Mouse (Mus musculus) spleen, postnatal 14 days (tissue): ENCODE measurements around the gene Nova1.

Experiments
- DNase-seq, 2 experiments: peaks; one replicate each; pipeline ENCODE4 v3.0.0; 2021 to 2022; ENCODE audit warnings: low spot score in 2 of 2

Gene Nova1

GRCm38 (mm10) chr12:46676341-46676740 is 142.4 kb downstream of the Nova1 start:
- no peak for DNase-seq

DNA sequence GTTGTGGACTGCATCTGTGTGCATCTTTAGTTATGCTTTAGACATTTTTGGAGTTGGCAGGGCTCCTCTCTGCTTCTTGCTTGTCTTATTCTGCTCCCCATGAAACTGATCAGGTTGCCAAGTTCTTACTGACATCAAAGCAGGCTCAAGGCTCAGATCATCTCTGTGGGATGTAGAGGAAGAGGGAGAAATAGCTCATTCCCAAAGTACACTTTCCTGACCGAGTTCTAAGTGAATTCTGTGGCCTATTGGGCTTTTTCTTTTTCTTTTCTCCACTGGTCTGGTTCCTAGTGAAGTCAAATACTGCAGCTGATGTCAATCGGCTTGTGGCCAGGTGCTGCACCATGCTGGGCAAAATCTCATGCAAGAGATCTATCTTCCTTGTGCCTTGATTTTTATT is 152.0 kb downstream of the Nova1 start:
- DNase-seq = no peak

GRCm38 (mm10) chr12:46646139-46646611 is 172.6 kb downstream of the Nova1 start:
- no peak for DNase-seq

DNA sequence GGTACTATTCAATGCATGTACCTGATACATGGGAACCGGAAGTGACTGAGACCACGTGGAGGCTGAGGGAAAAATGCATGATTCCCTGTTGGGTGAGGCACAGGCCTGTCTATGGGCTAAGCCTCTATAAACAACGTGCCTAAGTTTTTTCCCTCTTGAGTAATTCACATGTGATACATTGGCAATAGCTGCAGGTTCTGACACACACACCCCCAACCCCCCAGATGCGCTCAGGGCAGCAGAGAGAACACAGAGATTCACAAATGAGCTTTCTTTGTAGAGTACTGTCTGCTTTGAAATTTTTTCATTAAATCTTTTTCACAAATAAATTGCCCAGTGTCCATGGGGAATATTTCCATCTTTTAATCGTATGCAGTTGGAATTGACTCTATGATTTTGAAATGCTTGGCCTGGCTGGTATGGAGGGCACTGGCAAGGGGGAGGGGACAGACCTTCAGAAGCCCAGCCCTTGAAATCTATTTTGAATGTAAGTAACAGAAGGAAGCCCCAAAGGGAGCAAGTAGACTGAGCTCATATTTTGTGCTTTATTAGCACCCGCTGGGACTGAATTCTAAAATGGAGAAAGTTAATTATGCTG is 173.3 kb downstream of the Nova1 start:
- DNase-seq = no peak
